Mouse (Mus musculus): ENCODE measurements around the gene Cyp2d9.
"Not testable (repeated sequence)": the region's sequence is repeated elsewhere in the genome, so short reads cannot be mapped to it uniquely, and the experiment has no call there.

Gene Cyp2d9

GRCm38 (mm10) chr15:82450045-82450444 is 16.8 kb downstream of the Cyp2d9 start:
- DNase-seq (ENCODE audit: low read depth, low spot score) = not testable (repeated sequence)

DNA sequence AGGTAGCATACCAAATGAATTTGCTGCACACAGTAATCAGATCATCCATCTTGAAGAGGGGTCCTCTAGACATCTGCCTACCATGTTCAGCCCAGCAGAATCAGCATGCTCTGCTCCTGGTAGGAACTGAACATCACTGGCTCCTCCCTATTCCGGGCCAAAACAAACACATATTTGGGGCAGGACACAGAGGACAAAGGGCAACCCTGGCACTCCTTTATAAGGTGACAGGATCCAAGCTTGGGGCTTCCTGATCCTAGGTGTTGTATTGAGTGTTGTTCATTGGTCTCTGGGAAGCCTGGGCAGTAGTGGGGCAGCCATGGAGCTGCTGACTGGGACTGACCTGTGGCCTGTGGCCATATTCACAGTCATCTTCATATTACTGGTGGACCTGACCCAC is 18.9 kb downstream of the Cyp2d9 start:
- not testable (repeated sequence) for DNase-seq (ENCODE audit: low read depth, low spot score)

DNA sequence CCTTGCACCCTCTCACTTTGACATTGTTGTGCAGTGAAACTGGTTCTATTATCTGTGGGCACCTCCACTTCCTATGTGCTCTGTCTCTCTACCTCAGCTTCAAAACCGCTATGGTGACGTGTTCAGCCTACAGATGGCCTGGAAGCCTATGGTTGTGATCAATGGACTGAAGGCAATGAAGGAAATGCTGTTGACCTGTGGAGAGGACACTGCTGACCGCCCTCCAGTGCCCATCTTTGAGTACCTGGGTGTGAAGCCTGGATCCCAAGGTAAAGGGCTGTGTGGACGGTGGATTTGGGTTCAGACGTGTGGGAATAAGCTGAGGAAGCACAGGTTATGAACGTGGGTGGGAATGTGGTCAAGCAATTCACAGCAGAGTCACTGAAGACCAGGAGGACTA is 20.3 kb downstream of the Cyp2d9 start:
- not testable (repeated sequence) for DNase-seq (ENCODE audit: low read depth, low spot score)

DNA sequence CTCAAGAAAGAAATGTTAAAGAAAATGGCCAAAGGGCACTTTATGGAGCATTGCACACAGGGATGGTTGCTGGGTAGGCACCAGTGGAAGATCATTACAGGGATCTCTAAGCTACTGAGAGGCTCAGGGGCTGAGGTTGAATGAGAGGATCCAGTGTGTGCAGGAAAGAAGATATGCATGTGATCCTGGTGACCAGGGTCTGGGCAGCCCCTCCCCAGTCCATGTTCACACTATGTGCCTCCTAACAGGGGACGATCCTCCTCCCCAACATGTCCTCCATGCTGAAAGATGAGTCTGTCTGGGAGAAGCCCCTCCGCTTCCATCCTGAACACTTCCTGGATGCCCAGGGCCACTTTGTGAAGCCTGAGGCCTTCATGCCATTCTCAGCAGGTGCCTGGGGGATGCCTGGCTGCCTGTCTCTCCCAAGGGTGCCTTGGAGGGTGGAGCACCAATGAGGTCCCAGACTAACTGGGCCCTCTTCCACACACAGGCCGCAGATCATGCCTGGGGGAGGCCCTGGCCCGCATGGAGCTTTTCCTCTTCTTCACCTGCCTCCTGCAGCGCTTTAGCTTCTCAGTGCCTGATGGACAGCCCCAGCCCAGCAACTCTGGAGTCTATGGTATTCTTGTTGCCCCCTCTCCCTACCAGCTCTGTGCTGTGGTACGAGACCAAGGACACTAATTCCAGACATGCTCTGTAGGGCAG is 23.0 kb downstream of the Cyp2d9 start:
- DNase-seq (ENCODE audit: low read depth, low spot score) = not testable (repeated sequence)

DNA sequence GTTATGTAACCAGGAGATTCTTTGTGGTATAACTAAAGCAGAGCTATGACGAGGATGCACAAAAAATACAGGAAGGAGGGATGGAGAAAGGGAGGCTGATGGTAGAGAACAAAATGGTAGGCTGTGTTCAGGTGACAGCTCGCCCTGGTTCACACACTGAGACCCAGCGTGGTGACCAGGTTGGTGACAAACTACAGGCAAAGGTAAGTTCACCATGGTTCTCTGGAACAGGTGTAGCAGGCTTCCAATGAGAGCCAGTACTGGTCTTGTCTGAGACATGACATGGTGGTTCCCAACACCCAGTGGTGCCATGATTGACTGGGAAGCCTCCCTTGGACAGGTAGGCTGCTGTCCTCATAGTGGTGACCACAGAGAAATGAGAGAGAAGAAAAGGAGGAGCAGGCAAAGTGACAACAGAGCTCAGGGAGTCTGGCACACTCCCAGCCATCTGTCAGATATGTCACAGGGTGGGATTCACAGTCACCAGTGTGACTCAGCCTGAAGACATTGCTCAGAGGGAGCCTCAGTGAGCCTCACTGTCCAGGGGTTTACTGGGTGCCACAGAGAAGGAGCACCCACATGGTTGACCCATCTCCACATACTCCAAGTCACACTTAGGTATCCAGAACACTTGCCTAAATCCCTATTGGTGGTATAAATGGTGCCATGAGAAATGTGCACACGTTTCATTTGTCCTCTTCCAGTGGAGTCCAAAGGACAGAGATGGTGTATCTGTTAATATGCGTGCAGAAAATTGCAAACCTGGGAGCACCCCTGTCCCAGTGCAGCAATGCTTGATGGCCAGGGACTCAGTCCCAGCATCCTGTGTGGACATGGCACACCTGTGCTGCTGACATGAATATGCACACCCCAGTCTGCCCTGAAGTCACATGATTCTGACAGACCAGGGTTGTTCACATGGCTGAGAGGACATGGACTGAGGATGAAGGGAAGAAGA is 24.1 kb downstream of the Cyp2d9 start:
- DNase-seq (ENCODE audit: low read depth, low spot score) = no peak

GRCm38 (mm10) chr15:82459266-82459665 is 26.0 kb downstream of the Cyp2d9 start:
- peak; percentile 6 for DNase-seq (ENCODE audit: low read depth, low spot score)

DNA sequence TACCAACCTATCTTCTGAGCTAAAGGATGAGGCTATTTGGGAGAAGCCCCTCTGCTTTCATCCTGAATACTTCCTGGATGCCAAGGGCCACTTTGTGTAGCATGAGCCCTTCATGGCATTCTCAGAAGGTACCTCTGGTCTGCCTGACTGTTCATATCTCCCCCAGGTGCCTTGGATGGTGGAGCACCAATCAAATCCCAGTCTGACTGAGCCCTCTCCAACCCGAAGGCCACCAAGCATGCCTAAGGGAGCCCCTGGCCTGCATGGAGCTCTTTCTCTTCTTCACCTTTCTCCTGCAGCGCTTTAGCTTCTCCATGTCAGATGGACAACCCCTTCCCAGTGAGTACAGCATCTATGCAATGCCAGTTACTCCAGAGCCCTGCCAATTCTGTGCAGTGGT is 31.5 kb downstream of the Cyp2d9 start:
- no peak for DNase-seq (ENCODE audit: low read depth, low spot score)

DNA sequence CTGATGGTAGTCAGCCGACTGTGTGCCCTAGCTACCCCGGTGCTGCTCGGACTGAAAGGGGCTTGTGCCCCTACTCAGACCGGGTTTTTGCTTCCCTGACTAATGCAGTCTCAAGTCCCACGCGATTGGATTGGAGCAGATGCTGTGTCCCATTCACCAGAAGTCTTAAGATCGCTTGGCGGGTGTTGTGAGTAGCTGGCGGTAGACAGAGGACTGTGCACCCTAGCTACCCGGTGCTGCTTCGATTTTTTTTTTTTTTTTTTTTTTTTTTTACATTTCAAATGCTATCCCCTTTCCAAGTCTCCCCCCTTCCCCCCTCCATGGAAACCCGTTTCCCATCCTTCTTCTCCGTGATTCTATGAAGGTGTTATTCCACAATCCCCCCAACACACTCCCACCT is 61.0 kb downstream of the Cyp2d9 start:
- DNase-seq (ENCODE audit: low read depth, low spot score) = peak; percentile 75
